Mouse (Mus musculus): Measurements from ENCODE around the gene Asb5. TPM values are rescaled to one million over a fixed set of nuclear protein-coding genes. Genes with fewer than 3 reads are reported as not detected.
"Not testable (repeated sequence)": the region's sequence is repeated elsewhere in the genome, so short reads cannot be mapped to it uniquely, and the experiment has no call there.

Asb5 gene
- polyA plus RNA-seq, 1 experiment from 2014 or later = 1.1 TPM

- H3K36me3 ChIP-seq (replicated peaks; ENCODE audit: insufficient read depth, low read length) = no peaks in the 10 kb centered on the region
- H3K27me3 ChIP-seq (ENCODE audit: insufficient read depth, low read length) = no peaks in the 10 kb centered on the region
- DNase-seq (no peak), ATAC-seq (no peak)
- no peak overlapping the region for H3K9ac ChIP-seq (replicated peaks)
- 6% methylated on average over 9 of the region's 11 CpGs for WGBS (ENCODE audit: insufficient replicate concordance)
- TF ChIP-seq CTCF (IDR thresholded peaks at IDR 0.05; ENCODE audit: low read depth) = no peak
- no peak for TF ChIP-seq EP300 (IDR thresholded peaks at IDR 0.05; ENCODE audit: low read depth)
- H3K9me3 ChIP-seq (ENCODE audit: low read length) = no peaks in the 10 kb centered on the region
- peaks cover 4% of the 10 kb centered on the region; the same call in 1 of the 2 replicates for H3K4me1 ChIP-seq (ENCODE audit: insufficient read depth)
- H3K27ac ChIP-seq (ENCODE audit: low read depth) = no peak overlapping the region
- peak overlapping the region; percentile 58 for H3K4me2 ChIP-seq (ENCODE audit: low read depth, low read length)
- peak overlapping the region; percentile 15; the same call in 1 of the 2 replicates for H3K4me3 ChIP-seq (ENCODE audit: low read depth, low read length)
These were observed 20.6 kb upstream of the Asb5 start for GRCm38 (mm10) chr8:54508814-54509213.

GRCm38 (mm10) chr8:54509221-54509721 is 20.1 kb upstream of the Asb5 start:
- DNase-seq = peak; percentile 24
- H3K27ac ChIP-seq (ENCODE audit: low read depth) = no peak overlapping the region
- H3K9ac ChIP-seq (replicated peaks) = no peak overlapping the region
- 7% methylated on average over 10 of the region's 10 CpGs for WGBS (ENCODE audit: insufficient replicate concordance)
- no peaks in the 10 kb centered on the region for H3K36me3 ChIP-seq (replicated peaks; ENCODE audit: insufficient read depth, low read length)
- peak; percentile 76 for ATAC-seq
- H3K27me3 ChIP-seq (ENCODE audit: insufficient read depth, low read length) = no peaks in the 10 kb centered on the region
- TF ChIP-seq CTCF (IDR thresholded peaks at IDR 0.05; ENCODE audit: low read depth) (no peak), EP300 (IDR thresholded peaks at IDR 0.05; ENCODE audit: low read depth) (no peak)
- peak overlapping the region; percentile 58 for H3K4me2 ChIP-seq (ENCODE audit: low read depth, low read length)
- peak overlapping the region; percentile 15 for H3K4me3 ChIP-seq (ENCODE audit: low read depth, low read length)
- H3K4me1 ChIP-seq (ENCODE audit: insufficient read depth) = peaks cover 4% of the 10 kb centered on the region; the same call in 1 of the 2 replicates
- H3K9me3 ChIP-seq (ENCODE audit: low read length) = no peaks in the 10 kb centered on the region

- Histone ChIP-seq H3K4me1 (ENCODE audit: insufficient read depth) (peaks cover 4% of the 10 kb centered on the region; the same call in 1 of the 2 replicates), H3K27ac (ENCODE audit: low read depth) (no peak overlapping the region), H3K36me3 (replicated peaks; ENCODE audit: insufficient read depth, low read length) (peaks cover 4% of the 10 kb centered on the region; the same call in 1 of the 2 replicates), H3K9ac (replicated peaks) (no peak overlapping the region), H3K4me3 (ENCODE audit: low read depth, low read length) (no peak overlapping the region), H3K4me2 (ENCODE audit: low read depth, low read length) (no peak overlapping the region), H3K9me3 (ENCODE audit: low read length) (no peaks in the 10 kb centered on the region), H3K27me3 (ENCODE audit: insufficient read depth, low read length) (no peaks in the 10 kb centered on the region)
- TF ChIP-seq EP300 (IDR thresholded peaks at IDR 0.05; ENCODE audit: low read depth) (0 out of 2 replicates have a peak, but pooled peaks have one; percentile 49), CTCF (IDR thresholded peaks at IDR 0.05; ENCODE audit: low read depth) (no peak)
- ATAC-seq (0 out of 2 replicates have a peak, but pooled peaks have one; percentile 35), DNase-seq (no peak)
- 34% methylated on average over 3 of the region's 3 CpGs for WGBS (ENCODE audit: insufficient replicate concordance)
These were observed 17.6 kb upstream of the Asb5 start for GRCm38 (mm10) chr8:54511791-54512190.

GRCm38 (mm10) chr8:54512200-54512599 is 17.2 kb upstream of the Asb5 start:
- H3K27ac ChIP-seq (ENCODE audit: low read depth); H3K4me2 ChIP-seq (ENCODE audit: low read depth, low read length); H3K9ac ChIP-seq (replicated peaks); DNase-seq; H3K4me1 ChIP-seq (ENCODE audit: insufficient read depth); H3K27me3 ChIP-seq (ENCODE audit: insufficient read depth, low read length); H3K9me3 ChIP-seq (ENCODE audit: low read length); ATAC-seq; H3K4me3 ChIP-seq (ENCODE audit: low read depth, low read length); H3K36me3 ChIP-seq (replicated peaks; ENCODE audit: insufficient read depth, low read length): not testable (repeated sequence)
- WGBS (ENCODE audit: insufficient replicate concordance) = 47% methylated on average over 5 of the region's 5 CpGs

DNA sequence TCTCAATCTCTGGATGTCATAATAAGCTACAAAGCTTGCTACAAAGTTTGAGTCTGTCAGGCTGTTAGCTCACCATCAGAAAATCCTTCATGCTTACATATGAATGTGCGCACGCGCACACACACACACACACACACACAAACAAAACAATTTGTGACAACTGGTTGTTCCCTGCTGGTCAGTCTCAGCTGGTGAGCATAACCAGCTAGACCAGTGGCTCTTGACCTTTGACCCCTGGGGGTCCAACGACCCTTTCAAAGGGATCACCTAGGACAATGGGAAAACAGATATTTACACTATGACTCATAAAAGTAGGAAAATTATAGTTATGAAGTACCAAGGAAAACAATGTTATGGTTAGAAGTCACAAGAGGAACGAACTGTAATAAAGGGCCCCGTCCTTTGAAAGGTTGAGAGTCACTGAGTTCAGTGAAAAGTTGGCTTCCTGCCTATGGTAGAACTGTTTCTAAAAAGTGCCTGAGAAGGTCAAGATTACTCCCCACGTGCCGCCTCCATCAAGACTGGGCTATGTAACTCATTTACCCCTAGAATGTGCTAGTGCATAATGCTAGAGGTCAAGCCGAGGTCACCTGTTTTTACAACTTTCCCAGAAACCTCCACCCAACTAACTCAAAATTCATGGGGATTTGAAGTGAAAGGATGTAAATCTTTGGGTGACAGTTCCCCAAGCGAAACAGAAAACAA is 10.5 kb upstream of the Asb5 start:
- H3K9ac ChIP-seq (replicated peaks) = no peak overlapping the region
- H3K9me3 ChIP-seq (ENCODE audit: low read length) = no peaks in the 10 kb centered on the region
- DNase-seq (no peak), ATAC-seq (peak; percentile 35; the same call in 1 of the 2 replicates)
- 0 out of 2 replicates have a peak, but pooled peaks cover 10% of the 10 kb centered on the region for H3K4me1 ChIP-seq (ENCODE audit: insufficient read depth)
- H3K4me2 ChIP-seq (ENCODE audit: low read depth, low read length) = no peak overlapping the region
- H3K27ac ChIP-seq (ENCODE audit: low read depth) = no peak overlapping the region
- H3K4me3 ChIP-seq (ENCODE audit: low read depth, low read length) = no peak overlapping the region
- H3K27me3 ChIP-seq (ENCODE audit: insufficient read depth, low read length) = no peaks in the 10 kb centered on the region
- no peak for TF ChIP-seq CTCF (IDR thresholded peaks at IDR 0.05; ENCODE audit: low read depth)
- TF ChIP-seq EP300 (IDR thresholded peaks at IDR 0.05; ENCODE audit: low read depth) = no peak
- H3K36me3 ChIP-seq (replicated peaks; ENCODE audit: insufficient read depth, low read length) = peaks cover 24% of the 10 kb centered on the region
- 68% methylated on average over 10 of the region's 10 CpGs for WGBS (ENCODE audit: insufficient replicate concordance)

- Histone ChIP-seq H3K9me3 (ENCODE audit: low read length) (no peaks in the 10 kb centered on the region), H3K4me2 (ENCODE audit: low read depth, low read length) (no peak overlapping the region), H3K4me1 (ENCODE audit: insufficient read depth) (0 out of 2 replicates have a peak, but pooled peaks cover 10% of the 10 kb centered on the region), H3K4me3 (ENCODE audit: low read depth, low read length) (no peak overlapping the region), H3K36me3 (replicated peaks; ENCODE audit: insufficient read depth, low read length) (peaks cover 31% of the 10 kb centered on the region), H3K27me3 (ENCODE audit: insufficient read depth, low read length) (no peaks in the 10 kb centered on the region), H3K9ac (replicated peaks) (no peak overlapping the region), H3K27ac (ENCODE audit: low read depth) (no peak overlapping the region; the same call in 1 of the 2 replicates)
- DNase-seq (no peak), ATAC-seq (no peak)
- TF ChIP-seq EP300 (IDR thresholded peaks at IDR 0.05; ENCODE audit: low read depth) (no peak), CTCF (IDR thresholded peaks at IDR 0.05; ENCODE audit: low read depth) (no peak)
- WGBS (ENCODE audit: insufficient replicate concordance) = 59% methylated on average over 4 of the region's 4 CpGs
These were observed 8.9 kb upstream of the Asb5 start for GRCm38 (mm10) chr8:54520516-54520915.

All from liver, postnatal 0 days (tissue).